Mouse (Mus musculus): ENCODE results near the gene 1700003F12Rik.

GRCm38 (mm10) chr2:154569071-154569748 lies 22.3 kb downstream of the 1700003F12Rik start:
- TF ChIP-seq TCF12 (IDR thresholded peaks at IDR 0.05; ENCODE audit: low read depth, low read length) (0 out of 2 replicates have a peak, but pooled peaks have one; percentile 27), TBP (conservative IDR thresholded peaks at IDR 0.05; ENCODE audit: low read depth, low read length) (no peak), CTCF (conservative IDR thresholded peaks at IDR 0.05 in 1 of 2, IDR thresholded peaks at IDR 0.05 in 1 of 2; ENCODE audit: low read depth in 2 of 2, low read length in 2 of 2) (no peak), USF1 (IDR thresholded peaks at IDR 0.05; ENCODE audit: low read depth, low read length) (peak; percentile 84), CHD1 (IDR thresholded peaks at IDR 0.05; ENCODE audit: low read depth, low read length) (no peak), RAD21 (IDR thresholded peaks at IDR 0.05; ENCODE audit: low read depth, low read length) (no peak), BHLHE40 (IDR thresholded peaks at IDR 0.05; ENCODE audit: low read depth, low read length) (peak; percentile 98), POLR2A (IDR thresholded peaks at IDR 0.05; ENCODE audit: low read depth, low read length) (peak; percentile 44; the same call in 1 of the 2 replicates), USF2 (conservative IDR thresholded peaks at IDR 0.05; ENCODE audit: low read depth, low read length) (peak; percentile 76), ETS1 (conservative IDR thresholded peaks at IDR 0.05; ENCODE audit: low read depth, low read length) (no peak), EP300 (IDR thresholded peaks at IDR 0.05; ENCODE audit: low read length) (no peak)

Data from CH12.LX (cell line).